Mouse (Mus musculus) retina, adult 2 months (tissue): Measurements from ENCODE around the gene Agpat2.
A peak's percentile ranks its signal among the peaks of the same experiment; 100 is the strongest.

Source experiments
- DNase-seq: peaks from one replicate; pipeline ENCODE4 v3.0.0-alpha.2; 2012; ENCODE audit warnings: low read depth, low spot score

Gene Agpat2

DNA sequence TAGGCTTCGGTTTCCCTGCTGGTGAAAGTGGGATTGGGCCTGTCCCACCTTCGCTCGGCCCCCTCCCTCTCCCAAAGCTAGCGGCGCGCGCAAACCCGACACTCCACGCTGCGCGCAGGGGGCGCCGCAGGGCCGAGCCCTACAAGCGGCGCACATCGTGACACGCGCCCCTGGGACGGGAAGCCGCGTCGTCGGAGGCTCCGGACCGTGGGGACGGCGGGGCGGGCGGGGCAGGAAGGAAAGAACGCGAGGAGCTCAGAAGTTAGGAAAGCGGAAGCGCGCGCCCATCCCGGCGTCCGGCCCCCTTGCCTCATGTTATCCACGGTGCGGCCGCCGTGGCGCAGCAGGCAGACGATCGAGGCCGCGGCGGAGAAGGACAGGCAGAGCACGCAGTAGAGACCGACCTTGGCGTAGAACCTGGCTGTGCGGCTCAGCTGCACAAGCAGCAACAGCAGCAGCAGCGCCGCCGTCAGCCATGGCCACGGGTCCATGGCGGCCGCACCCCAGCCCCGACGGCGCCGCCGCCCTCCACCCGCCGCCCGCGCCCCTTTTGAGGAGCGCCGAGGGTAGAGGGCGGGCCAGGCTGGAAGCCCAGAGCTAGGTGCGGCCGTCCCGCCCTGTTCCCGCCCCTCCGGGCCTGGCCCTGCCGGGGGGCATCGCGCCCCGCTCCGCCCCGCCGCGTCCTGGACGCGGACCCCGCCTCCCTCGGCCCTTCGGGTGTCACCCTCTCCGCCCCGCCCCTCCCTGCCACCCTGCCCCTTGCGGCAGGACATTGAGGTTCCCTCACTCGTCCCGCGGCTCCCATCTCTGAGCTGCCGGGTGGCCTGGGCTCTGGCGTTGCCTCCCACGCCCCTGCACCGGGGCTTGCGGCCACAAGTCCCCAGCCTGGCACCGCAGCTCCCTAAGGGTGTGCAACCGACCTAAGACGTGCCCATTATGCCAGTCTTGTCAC is at the start of gene Agpat2:
Gene Agpat2, minus strand, starts transcription at position 698 of the 952 bp plus-strand sequence.
- DNase-seq = no peak

DNA sequence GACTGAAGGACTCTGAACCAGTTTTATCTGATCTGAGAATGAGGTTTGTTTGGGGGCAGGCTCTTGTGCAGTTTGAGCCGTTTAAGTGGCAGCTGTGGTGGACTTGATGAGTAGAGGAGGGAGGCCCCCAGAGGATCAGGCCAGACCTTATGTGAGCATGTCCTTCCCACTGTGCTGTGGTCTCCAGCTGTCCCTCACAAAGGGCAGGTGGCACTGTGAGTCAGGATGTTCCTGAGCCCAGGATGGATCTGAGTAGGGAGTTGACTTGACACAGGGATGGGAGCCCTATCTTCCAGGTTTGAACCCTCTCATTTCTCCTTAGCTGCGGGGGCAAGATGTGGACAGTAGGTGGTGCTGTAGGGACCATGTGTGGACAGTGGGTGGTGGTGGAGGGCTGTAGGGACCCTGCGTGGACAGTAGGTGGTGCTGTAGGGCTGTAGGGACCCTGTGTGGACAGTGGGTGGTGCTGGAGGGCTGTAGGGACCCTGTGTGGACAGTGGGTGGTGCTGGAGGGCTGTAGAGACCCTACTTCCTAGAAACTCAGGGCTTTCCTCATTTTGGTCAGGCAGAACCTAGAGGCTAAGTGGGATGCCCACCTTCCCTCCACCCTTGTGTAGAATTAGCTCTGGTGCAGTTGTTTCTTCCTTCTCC is 42.6 kb upstream of the Agpat2 start:
- peak; percentile 77 for DNase-seq

DNA sequence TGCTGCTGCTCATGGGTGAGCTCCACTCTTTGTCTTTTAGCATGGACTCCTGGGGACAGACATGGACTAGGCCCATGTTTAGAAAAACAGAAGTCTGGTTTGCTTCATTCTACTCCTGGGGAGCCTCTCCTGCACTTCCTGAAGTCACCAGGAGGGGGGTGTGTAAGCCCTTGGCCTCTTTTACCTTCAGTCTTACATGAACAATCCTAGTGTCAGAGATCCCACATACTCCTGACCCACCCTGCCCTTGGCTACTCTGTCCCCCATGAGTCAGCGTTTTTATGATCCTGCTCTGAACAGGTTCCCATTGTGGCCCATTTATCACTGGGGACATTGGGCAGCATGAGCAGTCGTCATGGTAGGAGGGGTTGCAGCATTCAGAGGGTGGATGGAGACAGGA is 39.7 kb upstream of the Agpat2 start:
- no peak for DNase-seq

DNA sequence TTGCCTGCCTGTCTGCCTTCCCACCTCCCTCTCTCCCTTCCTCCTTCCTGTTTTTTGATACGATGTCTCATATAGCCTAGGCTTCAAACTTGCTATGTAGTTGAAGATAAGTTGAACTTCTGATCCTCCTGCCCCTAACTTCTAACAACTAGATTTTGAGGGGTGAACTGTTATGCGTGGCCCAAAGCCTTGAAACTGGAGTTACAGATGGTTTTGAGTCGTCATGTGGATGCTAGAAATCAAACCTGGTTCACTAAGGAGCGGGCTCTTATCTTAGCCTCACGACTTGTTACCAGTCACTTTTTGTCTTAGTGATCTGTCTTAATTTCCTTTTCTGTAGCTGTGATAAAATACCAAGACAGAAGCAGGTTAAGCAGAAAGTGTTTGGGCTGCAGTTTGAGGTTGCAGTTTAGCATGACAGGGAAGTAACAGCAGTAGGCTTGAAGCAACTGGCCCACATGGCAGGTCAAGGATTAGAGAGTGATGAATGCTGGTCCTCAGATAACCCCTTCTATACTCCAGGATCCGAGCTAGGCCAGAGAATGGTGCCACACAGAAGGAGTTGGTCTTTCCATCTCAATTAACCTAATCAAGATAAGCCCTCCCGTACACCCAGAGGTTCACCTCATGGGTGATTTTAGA is 36.9 kb upstream of the Agpat2 start:
- DNase-seq = no peak

DNA sequence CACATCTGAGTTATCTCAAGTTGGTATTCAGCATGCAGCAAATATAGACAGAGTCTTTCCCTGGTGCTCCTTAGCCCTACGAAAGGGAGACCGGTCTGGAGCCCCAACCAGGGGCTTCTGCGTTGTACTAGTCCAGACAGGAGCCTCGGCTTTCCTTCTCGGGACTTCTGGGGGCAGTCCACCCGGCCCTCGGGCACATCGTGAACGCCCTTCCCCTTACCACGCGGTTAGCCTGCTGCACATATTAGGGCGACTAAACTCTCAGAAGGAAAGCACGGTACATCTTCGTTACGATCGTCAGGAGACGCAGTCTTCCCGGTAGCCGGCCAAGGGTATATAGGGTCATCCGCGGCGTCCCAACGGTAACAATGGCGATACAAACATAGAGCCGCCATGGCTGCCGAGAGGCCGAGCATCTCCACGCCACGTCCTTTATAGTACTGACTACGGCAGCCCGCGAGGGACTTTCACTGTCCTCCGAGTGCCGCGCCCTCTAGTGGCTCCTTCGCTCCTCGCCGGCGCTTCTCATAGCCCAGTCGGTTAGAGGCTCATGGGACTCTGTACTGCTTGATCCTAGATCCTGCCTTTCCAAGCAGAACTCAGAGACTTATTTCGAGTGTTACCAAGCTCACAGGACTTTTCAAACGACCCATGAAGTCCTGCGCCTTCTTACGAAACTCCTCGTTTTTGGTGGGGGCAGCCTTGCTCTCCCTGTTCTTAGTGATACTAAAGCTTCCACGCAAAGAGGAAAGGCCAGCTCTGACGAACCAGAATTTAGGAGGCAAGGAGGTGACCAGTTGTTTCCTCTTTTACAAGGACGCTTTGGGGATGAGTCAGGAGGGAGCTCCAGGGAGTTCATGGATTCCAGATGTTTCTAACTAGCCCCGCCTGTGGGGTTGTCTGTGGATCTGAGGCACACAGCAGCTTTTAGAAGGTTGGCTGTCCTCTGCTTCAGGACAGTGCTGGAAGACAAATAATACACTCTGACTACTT is 35.9 kb upstream of the Agpat2 start:
- peak; percentile 93 for DNase-seq

DNA sequence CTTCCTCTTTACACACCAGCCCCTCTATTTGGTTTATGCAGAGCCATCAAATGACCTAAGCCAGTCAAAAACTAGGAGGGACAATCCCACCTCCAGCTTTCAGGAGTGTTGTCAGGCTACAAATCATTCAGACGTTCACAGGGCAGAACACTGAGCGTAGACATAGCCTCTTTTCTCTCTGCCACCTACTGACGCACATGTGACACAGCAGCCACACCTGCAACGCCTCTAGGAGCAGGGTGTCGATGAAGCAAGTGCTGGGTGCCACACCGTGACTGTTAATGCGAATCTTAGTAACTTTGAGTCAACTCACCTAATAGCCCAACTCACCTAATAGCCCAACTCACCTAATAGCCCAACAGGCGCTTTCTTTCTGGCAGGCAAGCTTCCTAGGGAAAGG is 34.9 kb upstream of the Agpat2 start:
- DNase-seq = no peak

DNA sequence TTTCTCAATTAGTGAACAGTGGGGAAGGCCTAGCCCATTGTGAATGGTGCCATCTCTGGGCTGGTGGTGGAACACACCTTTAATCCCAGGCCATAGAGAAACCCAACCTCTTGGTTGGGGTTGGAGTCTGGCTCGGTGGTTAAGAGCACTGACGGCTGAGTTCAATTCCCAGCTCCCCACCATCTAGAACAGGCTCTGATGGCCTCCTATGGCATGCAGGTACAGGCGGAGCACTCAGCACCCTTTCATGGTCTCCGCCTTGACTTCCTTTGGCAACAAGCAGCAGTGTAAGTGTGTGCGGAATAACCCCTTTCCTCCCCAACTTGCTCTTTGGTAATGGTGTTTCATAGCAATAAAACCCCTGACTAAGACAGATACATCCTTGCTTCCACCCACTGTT is 34.4 kb upstream of the Agpat2 start:
- DNase-seq = no peak

DNA sequence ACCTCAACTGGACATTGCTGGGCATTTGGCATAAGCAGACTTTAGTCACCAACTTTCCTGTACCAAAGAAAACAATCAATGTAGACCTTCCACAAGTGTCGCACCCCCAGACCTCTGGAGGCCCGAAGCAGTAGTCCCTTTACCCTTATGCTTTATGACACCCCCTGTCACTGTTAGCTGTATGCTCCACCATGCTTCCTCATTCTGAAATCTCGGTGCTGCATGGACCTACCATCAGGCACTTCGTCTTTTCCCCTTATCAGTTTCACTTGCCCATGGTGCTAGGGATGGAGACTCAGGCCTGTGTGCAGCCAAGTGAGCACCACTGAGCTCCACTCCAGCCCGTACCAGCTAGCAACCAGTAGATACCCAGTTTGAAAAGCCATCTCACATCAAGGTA is 33.8 kb upstream of the Agpat2 start:
- DNase-seq = no peak

DNA sequence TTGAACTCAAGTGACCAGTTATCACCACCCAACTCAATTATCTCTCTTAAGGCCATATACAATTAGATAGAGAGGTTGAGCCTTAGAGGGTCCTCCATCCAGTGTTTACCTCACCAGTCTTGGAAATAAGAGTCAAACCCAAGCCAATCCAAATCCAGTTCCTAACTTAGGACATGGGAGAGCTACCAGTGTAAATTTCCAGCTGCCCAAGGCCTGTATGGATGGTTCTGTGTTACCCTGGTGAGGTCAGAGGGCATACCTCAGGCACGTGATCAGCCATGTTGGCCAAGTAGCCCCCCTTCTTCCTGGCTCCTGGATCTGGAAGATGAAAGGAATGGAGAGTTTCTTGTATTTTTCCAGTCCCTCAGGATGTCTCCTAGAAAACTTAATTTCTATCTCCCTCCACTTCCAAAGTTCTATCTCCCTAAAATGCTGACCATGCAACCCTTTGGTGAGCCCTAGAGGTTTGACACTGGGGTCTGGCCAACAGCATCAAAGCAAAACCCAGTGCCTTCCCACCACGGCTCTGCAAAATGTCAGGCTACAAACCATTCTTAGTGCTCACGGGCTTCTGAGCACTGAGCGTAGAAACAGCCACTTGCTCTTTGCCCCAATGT is 33.2 kb upstream of the Agpat2 start:
- DNase-seq = no peak

DNA sequence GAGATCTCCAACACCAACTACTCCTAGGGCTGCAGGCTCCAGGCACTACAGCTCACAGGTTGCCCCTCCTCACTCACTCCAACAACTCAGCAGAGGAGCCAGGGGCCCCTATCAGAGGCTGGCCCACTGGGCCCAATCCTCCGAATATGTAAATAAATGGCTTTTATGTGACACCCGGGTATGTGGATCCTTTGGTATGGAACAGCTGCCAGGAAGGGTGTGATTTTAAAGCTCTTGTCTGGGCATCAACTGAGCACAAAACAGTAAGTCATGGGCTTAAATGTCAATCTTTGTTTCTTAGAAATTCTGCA is 32.1 kb upstream of the Agpat2 start:
- DNase-seq = no peak

DNA sequence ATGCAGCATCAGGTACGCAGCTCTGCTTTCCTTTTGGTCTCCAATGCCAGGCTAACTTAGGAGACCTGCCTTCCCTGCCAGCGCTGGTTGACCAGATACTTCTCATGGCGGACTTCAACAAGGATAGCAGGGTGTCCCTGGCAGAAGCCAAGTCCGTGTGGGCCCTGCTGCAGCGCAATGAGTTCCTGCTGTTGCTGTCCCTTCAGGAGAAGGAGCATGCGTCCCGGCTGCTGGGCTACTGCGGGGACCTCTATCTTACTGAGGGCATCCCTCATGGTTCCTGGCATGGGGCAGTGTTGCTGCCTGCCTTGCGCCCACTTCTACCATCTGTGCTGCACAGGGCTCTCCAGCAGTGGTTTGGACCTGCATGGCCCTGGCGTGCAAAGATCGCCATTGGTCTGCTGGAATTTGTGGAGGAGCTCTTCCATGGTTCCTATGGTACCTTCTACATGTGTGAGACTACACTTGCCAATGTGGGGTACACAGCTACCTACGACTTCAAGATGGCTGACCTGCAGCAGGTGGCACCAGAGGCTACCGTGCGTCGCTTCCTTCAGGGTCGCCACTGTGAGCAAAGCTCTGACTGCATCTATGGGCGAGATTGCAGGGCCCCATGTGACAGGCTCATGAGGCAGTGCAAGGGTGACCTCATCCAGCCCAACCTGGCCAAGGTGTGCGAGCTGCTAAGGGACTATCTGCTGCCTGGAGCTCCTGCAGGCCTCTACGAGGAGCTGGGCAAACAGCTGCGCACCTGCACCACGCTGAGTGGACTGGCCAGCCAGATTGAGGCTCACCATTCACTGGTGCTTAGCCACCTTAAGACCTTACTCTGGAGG is 31.5 kb upstream of the Agpat2 start:
- no peak for DNase-seq

DNA sequence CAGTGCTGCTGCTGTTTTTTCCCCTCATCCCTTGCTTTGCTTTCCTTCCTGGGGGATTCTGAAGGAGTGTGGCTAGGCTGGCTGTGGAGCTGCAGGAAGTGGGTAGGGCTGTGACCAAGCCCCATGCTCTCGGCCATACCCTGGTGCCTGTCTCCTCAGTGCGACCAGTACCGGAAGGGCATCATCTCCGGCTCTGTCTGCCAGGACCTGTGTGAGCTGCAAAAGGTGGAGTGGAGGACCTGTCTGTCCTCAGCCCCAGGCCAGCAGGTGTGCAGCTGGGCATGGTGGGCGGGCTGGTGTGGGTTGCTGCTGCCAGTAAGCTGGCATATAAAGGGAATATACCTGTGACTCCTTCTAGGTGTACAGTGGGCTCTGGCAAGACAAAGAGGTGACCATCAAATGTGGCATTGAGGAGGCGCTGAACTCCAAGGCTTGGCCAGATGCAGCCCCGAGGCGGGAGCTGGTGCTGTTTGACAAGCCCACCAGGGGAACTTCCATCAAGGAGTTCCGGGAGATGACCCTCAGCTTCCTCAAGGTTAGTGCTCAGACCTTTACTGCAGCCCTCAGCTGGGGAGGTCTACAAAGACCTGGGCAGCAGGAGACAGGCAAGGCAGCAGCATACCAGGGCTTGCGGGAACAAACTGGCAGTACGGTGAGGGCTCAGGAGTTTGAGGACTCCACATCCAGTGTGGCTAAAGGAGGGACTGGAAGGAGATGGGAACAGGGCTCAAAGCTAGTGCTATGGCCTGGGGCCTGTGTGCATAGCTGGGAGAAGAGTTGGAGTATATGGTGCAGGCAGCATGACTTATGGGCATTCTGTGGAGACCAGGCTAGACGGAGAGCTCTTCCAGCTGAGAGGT is 30.6 kb upstream of the Agpat2 start:
- no peak for DNase-seq

DNA sequence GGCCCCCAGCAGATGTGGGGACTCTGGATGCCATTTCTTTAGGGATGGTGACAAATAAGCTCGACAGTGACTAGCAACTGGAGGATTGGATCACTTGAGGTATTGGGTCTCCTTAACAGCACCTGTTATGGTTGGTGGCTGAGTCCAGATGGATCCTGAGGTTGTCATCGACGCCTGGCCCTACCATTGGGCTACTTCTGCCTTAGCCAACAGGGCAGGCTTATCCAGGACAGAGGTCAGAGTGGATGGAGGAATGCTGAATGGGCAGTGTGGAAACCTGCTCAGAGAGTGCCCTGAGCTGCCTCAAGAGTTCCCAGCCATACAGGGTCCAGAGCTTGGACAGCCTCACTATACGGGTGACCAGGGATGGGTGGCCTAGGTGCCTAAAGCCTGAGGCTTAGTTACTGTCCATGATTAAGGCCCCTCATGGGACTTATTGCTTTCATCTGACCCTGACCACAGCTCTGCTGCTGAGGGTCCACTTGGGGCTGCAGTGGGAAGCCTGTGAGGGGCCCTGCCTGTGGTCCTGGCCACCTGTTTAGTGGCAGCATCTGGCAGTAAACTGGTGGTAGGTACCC is 29.8 kb upstream of the Agpat2 start:
- no peak for DNase-seq

DNA sequence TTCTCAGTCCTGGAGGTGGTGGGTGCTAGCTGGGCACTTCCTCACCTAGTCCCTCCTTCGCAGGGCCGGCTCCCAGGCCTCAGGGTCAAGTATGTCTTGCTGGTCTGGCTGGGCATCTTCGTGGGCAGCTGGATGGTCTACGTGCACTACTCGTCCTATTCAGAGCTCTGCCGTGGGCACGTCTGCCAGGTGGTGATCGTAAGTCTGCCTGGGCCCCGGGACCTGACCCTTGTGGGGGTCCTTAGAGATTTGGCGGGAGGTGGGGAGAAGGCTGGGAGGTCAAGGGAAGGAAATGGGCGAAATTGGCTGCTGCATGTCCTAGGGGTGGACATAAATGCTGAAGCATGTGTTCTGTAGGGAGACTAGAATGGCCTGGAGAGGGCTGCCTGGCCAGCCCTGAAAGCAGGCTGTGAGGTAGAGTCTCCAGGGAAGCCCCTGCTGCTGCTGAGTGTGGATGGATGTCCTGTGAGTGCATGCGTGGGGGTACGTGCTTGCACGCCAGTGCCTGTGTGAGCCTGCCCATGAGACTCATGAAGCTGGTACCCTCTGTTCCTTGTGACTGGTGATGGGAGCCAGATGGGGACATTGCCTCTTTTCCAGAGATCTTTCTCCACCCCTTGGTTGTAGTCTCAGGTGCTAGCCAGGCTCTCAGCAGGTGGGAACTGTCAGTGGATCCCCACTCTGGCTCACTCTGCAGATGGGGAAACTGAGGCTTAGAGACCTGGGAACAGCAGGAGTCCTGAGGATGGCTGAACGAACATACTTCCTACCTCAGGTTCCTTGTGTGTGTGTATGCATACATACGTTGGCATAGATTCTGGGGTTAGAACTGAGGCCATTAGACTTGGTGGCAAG is 28.6 kb upstream of the Agpat2 start:
- DNase-seq = no peak

DNA sequence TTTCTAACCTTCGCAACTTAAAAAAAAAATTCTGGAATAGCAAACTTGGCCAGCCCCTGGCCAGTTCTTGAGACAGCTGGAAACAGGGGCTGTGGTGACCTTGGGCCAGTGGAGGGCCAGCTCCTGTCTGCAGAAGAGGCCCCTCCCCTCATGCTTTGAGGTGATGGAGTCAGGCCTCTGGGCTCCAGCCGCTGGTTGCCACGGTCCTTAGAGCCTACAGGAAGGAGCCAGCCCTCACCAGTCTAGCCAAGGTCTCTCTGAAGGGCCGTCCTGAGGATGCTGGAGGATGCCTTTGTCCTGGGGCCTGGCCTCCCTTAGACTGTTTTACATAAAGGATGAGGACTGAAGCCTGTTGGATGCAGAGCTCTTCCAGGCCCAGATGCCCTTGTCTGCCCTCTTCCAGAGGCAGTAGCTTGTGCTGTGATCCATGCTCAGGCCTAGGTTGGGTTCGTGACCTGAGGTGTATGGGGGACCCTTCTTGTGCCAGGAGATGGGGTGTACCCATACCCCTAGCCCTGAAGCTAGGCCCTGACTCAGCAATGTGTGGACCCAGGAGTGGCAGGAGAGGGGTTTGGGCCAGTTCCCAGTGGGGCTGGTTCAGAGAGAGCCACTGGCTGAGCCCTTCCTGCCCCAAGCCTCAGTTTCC is 24.7 kb upstream of the Agpat2 start:
- DNase-seq = no peak

DNA sequence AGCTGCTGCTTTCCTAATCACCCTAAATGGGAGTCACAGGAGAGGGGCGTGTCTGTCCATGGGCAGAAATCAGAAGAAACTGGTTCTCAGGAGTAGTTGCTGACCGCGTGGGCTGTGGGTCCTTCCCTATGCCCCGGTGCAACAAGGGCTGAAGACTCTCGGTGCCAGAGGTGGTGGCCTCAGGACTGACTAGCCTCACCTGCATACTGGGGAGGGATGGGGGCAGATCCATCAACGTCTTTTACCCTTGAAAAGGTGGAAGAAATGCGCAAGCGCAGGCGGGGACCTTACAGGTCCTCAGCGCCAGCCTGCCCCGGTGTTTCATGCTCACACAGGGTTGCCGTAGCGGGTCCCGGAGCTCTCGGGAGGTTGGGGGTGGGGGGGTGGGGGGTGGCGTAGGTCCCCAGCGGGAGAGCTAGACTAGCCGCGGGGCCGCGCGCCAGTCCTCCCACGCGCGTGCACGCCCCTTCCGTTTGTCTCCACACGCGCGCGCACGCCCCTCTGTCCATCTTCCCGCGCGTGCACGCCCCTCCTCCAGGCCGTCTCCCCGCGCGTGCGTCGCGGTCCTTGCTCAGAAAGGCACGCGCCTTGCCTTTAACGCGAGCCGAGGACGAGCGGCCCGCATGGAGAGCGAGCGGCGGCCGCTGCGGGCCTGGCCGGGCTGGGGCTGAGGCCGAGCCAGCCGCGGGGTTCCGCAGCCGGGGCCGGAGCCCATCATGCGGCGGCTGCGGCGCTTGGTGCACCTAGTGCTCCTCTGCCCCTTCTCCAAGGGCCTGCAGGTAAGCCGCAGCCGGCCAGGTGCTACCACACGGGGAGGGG is 23.9 kb upstream of the Agpat2 start, which contains the start of gene Fam69b:
Gene Fam69b, plus strand, starts transcription at position 537 of the 819 bp plus-strand sequence.
- DNase-seq = peak; percentile 42
